Mouse (Mus musculus) liver, adult 2 months (tissue): ENCODE data around the gene Slc38a8.

Experiments
- CTCF ChIP-seq: fragments of 200-500 bp; IDR thresholded peaks from 2 replicates; pipeline ENCODE4 v1.5.1; 2011; ENCODE audit warnings: low read depth, low read length, control low read depth
- POLR2A ChIP-seq: fragments of 200-500 bp; IDR thresholded peaks from 2 replicates; pipeline ENCODE4 v1.6.1; 2011; ENCODE audit warnings: low read length, control low read depth; ENCODE audit not compliant: insufficient read depth; ENCODE audit errors: extremely low read depth

DNA sequence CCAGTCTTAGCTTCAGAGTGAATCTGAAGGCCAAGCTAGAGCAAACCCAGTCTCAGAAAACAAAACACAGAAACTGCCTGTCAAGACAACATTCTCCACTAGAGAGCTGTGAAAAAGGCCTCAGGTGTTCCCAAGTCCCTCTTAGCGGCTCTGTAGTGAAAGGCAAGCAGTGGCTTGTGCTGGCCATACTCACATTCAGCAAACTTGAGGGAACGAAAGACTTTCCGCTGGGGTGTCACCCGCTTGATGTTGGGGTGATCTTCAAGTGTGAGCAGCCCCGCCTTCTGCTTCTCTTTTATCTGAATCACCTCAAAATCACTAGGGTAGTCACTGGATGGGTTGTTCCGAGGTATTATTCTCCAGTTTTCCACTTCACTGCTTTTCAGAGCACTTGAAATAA lies 44.3 kb upstream of the Slc38a8 start:
- TF ChIP-seq POLR2A (no peak), CTCF (no peak)
